Mouse (Mus musculus) intestine, embryonic 16.5 days (tissue): Measurements from ENCODE around the gene Ccdc69. TPM values are rescaled to one million over a fixed set of nuclear protein-coding genes. Genes with fewer than 3 reads are reported as not detected.

Experiments
- ATAC-seq: fragments of 200-750 bp; cut with Nextera tagmentation; 2 replicates; pipeline ENCODE4 v1.8.0; 2017; ENCODE audit warnings: moderate TSS enrichment, moderate library complexity
- H3K27ac ChIP-seq: fragments of 300-500 bp; sonication (generic); 2 replicates; pipeline ENCODE4 v1.5.1; 2014; ENCODE audit warnings: mild to moderate bottlenecking, low read length
- H3K27me3 ChIP-seq: fragments of 300-500 bp; sonication (generic); replicated peaks from 2 replicates; pipeline ENCODE4 v1.6.1; 2014; ENCODE audit warnings: low read length, control low read depth, mixed read lengths; ENCODE audit not compliant: control insufficient read depth, insufficient read depth
- H3K36me3 ChIP-seq: fragments of 300-500 bp; sonication (generic); 2 replicates; pipeline ENCODE4 v1.6.1; 2014; ENCODE audit warnings: low read length, control low read depth; ENCODE audit not compliant: control insufficient read depth, insufficient read depth
- H3K4me1 ChIP-seq: fragments of 300-500 bp; sonication (generic); 2 replicates; pipeline ENCODE4 v1.6.1; 2014; ENCODE audit warnings: low read length, control low read depth, mixed read lengths; ENCODE audit not compliant: control insufficient read depth, insufficient read depth
- H3K4me2 ChIP-seq: fragments of 300-500 bp; sonication (generic); 2 replicates; pipeline ENCODE4 v1.6.1; 2014; ENCODE audit warnings: low read depth, low read length, control low read depth
- H3K4me3 ChIP-seq: fragments of 300-500 bp; sonication (generic); 2 replicates; pipeline ENCODE4 v1.5.1; 2014; ENCODE audit warnings: mild to moderate bottlenecking, low read length
- H3K9ac ChIP-seq: fragments of 300-500 bp; sonication (generic); 2 replicates; pipeline ENCODE4 v1.6.1; 2014; ENCODE audit warnings: low read depth, low read length
- H3K9me3 ChIP-seq: fragments of 300-500 bp; sonication (generic); 2 replicates; pipeline ENCODE4 v1.6.1; 2016; ENCODE audit warnings: low read length, control low read depth; ENCODE audit not compliant: control insufficient read depth
- WGBS: fragments of 180-500 bp; shearing (Covaris S2); extraction: QIAGEN DNeasy Blood & Tissue Kit; methylation state at CpG from one replicate; pipeline ENCODE4 v1.1.7; 2014; 5-methylcytosine and 5-hydroxymethylcytosine counted together
- polyA plus RNA-seq: library from polyadenylated mRNA; unstranded; fragments of >200 nt; fragmentation: Nextera tagmentation; extraction: Ambion mirVana; gene quantifications from 2 replicates; pipeline ENCODE4 v1.2.1, GENCODE M21; 2015

Gene Ccdc69
- polyA plus RNA-seq, 1 experiment from 2014 or later: 3.0 TPM

GRCm38 (mm10) chr11:55012551-55013521 lies 65.1 kb downstream of the Ccdc69 start:
- 81% methylated on average over 5 of the region's 5 CpGs for WGBS
- Histone ChIP-seq H3K36me3 (peaks cover 3% of the 10 kb centered on the region), H3K27me3 (no peaks in the 10 kb centered on the region), H3K4me1 (peaks cover 11% of the 10 kb centered on the region), H3K9ac (no peak overlapping the region), H3K27ac (no peak overlapping the region), H3K4me2 (no peak overlapping the region), H3K9me3 (no peaks in the 10 kb centered on the region), H3K4me3 (no peak overlapping the region)
- peak; percentile 41 for ATAC-seq

DNA sequence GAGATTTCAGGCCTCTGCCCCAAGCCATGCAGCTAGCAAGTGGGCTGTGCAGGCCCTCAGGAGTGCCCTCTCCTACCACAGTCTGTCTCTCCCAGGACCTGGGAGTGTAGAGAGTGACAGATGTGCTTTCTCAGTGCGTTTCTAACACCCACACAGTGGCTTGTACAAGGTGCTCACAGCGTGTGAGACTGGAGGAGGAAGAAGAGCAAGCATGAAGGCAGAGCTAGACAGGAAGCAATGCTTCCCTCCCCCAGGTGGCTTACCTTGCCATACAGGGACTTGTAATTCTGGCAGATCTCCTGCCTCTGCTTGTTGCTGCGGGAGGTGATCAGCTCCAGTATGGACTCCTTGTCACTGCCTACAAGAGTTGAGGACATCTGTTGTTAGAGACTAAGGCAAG lies 66.5 kb downstream of the Ccdc69 start:
- no peaks in the 10 kb centered on the region for H3K9me3 ChIP-seq
- H3K4me2 ChIP-seq: no peak overlapping the region
- WGBS: 82% methylated on average over 3 of the region's 3 CpGs
- H3K27me3 ChIP-seq: no peaks in the 10 kb centered on the region
- ATAC-seq: no peak
- H3K36me3 ChIP-seq: peaks cover 8% of the 10 kb centered on the region
- no peak overlapping the region for H3K27ac ChIP-seq
- H3K4me3 ChIP-seq: no peak overlapping the region
- no peak overlapping the region for H3K9ac ChIP-seq
- peaks cover 7% of the 10 kb centered on the region for H3K4me1 ChIP-seq

GRCm38 (mm10) chr11:55008230-55008629 lies 69.7 kb downstream of the Ccdc69 start:
- 78% methylated on average over 6 of the region's 6 CpGs for WGBS
- H3K4me2 ChIP-seq: no peak overlapping the region
- no peak overlapping the region for H3K9ac ChIP-seq
- no peak for ATAC-seq
- no peak overlapping the region for H3K27ac ChIP-seq
- H3K4me3 ChIP-seq: no peak overlapping the region
- H3K4me1 ChIP-seq: no peaks in the 10 kb centered on the region; the same call in 1 of the 2 replicates
- H3K36me3 ChIP-seq: peaks cover 5% of the 10 kb centered on the region
- H3K27me3 ChIP-seq: no peaks in the 10 kb centered on the region
- no peaks in the 10 kb centered on the region for H3K9me3 ChIP-seq

GRCm38 (mm10) chr11:55005684-55006083 lies 72.2 kb downstream of the Ccdc69 start:
- Histone ChIP-seq H3K9ac (no peak overlapping the region), H3K4me3 (no peak overlapping the region), H3K36me3 (peaks cover 15% of the 10 kb centered on the region), H3K4me1 (no peaks in the 10 kb centered on the region), H3K27me3 (no peaks in the 10 kb centered on the region), H3K4me2 (no peak overlapping the region), H3K27ac (no peak overlapping the region), H3K9me3 (peaks cover 5% of the 10 kb centered on the region)
- WGBS: 82% methylated on average over 5 of the region's 5 CpGs
- no peak for ATAC-seq

DNA sequence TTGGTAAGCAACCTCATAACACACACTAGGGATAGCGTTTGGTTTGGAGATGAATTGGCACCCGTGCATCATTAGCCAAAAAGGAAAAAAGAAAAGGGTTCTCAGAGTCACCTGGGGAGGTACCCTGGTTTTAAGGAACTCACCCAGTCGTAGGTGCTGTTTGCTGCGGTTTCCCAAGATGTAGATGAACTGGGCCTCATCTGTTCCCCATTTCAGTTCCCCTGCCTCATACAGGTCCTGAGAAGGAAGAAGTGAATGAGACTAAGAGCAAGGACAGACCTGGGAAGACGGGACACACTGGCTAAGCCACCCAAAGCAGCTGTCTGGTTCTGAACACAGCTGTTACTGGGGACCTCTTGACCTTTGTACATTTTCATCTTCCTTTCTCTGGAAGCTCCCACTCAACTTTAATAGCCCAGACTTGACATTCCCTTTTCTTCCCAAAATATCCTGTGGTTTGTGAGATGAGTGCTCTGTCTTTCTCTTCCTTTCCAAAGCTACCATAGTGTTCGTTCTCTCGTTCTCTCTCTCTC lies 72.9 kb downstream of the Ccdc69 start:
- ATAC-seq: no peak
- H3K4me3 ChIP-seq: no peak overlapping the region
- H3K4me2 ChIP-seq: no peak overlapping the region
- H3K9me3 ChIP-seq: peaks cover 5% of the 10 kb centered on the region
- H3K9ac ChIP-seq: no peak overlapping the region
- peaks cover 15% of the 10 kb centered on the region for H3K36me3 ChIP-seq
- H3K27ac ChIP-seq: no peak overlapping the region
- H3K4me1 ChIP-seq: no peaks in the 10 kb centered on the region
- no peaks in the 10 kb centered on the region for H3K27me3 ChIP-seq
- WGBS: 79% methylated on average over 7 of the region's 7 CpGs

Other genes with a start within 250 kb of the Ccdc69 start
- 9.7 and 12.7 TPM in 2 replicates for gene Lyrm7, start 217.2 kb downstream of the Ccdc69 start, polyA plus RNA-seq
- gene Hint1, start 211.7 kb downstream of the Ccdc69 start, polyA plus RNA-seq: 674 and 732 TPM in 2 replicates
- gene Gpx3, start 175.7 kb downstream of the Ccdc69 start, polyA plus RNA-seq: 511 and 784 TPM in 2 replicates
- 27.2 and 28.1 TPM in 2 replicates for gene Tnip1, start 115.2 kb downstream of the Ccdc69 start, polyA plus RNA-seq
- gene Anxa6, start 44.7 kb downstream of the Ccdc69 start, polyA plus RNA-seq: 235 and 247 TPM in 2 replicates
- 20.3 and 21.7 TPM in 2 replicates for gene Gm2a, start 20.0 kb upstream of the Ccdc69 start, polyA plus RNA-seq
- gene Slc36a3, start 73.6 kb upstream of the Ccdc69 start, polyA plus RNA-seq: not detected in 2 replicates
- 0.32 and 0.70 TPM in 2 replicates for gene Slc36a2, start 106.9 kb upstream of the Ccdc69 start, polyA plus RNA-seq
- 2.4 and 2.8 TPM in 2 replicates for gene Slc36a1, start 126.2 kb upstream of the Ccdc69 start, polyA plus RNA-seq